Mouse (Mus musculus): ENCODE results near the gene Bpifb2. TPM values are rescaled to one million over a fixed set of nuclear protein-coding genes. Genes with fewer than 3 reads are reported as not detected.

Bpifb2 gene
- polyA plus RNA-seq, 1 experiment from 2014 or later, result not detected

DNA sequence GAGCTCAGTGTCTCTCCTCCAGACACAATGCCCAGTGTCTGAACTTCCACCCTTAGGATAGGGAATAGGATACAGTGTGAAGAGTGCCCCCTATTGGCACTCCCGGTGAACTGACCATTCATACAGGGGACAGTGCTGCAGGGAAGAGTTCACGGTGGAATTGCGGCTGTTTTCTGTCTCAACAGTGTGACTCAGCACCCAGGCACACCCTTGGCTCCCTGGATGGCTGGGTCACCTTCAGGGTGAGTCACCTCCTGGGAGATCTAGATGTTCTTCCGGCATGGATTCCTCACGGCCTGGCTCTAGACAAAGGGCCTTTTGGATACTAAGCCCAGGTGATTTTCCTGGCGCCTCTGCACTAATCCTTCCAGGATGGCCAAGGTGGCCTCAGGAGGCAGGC, 60.5 kb downstream of the Bpifb2 start:
- Histone ChIP-seq H3K27me3 (no peaks in the 10 kb centered on the region), H3K4me2 (no peak overlapping the region), H3K27ac (no peak overlapping the region), H3K9me3 (no peaks in the 10 kb centered on the region), H3K9ac (no peak overlapping the region), H3K4me3 (no peak overlapping the region), H3K4me1 (no peaks in the 10 kb centered on the region), H3K36me3 (no peaks in the 10 kb centered on the region)
- 87% methylated on average over 6 of the region's 6 CpGs for WGBS
- no peak for ATAC-seq (ENCODE audit: borderline replicate concordance, extremely low read depth, low FRiP score, low TSS enrichment)

DNA sequence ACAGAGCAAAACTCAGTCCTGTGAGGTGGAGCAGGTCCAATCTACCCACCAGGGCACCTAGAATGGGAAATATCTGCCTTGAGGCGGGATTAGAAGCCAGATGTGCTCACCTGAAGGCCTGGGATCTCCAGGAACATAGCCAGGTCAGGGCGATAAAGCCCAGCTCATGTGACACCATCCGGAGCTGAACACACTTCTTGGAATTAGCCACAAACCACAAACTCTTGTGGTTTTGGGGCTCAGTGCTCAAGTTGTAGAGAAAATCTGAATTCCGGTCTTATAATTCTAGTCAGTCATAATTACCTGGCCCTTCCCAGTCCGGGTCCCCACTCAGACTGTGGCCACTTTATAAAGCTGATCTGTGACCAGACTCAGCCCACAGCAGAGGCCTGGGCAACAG, 63.0 kb downstream of the Bpifb2 start, which contains the start of gene Bpifb4:
Gene Bpifb4, plus strand, starts transcription at position 370 of the 400 bp plus-strand sequence.
- WGBS, result 78% methylated on average over 5 of the region's 5 CpGs
- H3K4me2 ChIP-seq, result no peak within 1 kb of the TSS
- no peak for ATAC-seq (ENCODE audit: borderline replicate concordance, extremely low read depth, low FRiP score, low TSS enrichment)
- no peaks in the 10 kb centered on the region for H3K4me1 ChIP-seq
- H3K9me3 ChIP-seq, result no peaks in the 10 kb centered on the region
- H3K4me3 ChIP-seq, result no peak within 1 kb of the TSS
- H3K27me3 ChIP-seq, result no peaks in the 10 kb centered on the region
- no peak within 1 kb of the TSS for H3K27ac ChIP-seq
- no peak within 1 kb of the TSS for H3K9ac ChIP-seq
- no peaks in the 10 kb centered on the region for H3K36me3 ChIP-seq

DNA sequence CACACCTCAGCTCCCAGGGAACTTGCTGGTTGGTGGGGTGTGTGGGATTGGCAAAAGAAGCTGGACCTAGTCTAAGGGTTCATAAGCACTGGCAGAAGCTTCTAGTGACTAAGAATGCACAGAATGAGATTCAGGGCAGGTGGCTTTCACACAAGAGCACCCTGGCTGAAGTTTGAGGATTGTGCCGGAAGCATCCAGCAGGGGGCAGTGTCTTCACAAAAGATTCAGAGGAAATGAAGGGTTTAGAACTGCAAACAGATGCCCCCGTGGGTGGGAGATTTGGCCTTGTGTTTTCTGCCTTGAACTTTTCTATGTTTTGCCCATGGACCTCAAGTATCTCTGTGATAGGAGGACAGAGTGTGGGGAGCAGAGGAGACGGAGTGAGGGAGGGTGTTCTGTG, 68.7 kb downstream of the Bpifb2 start:
- H3K27me3 ChIP-seq, result no peaks in the 10 kb centered on the region
- no peaks in the 10 kb centered on the region for H3K4me1 ChIP-seq
- H3K4me2 ChIP-seq, result no peak overlapping the region
- H3K27ac ChIP-seq, result no peak overlapping the region
- H3K36me3 ChIP-seq, result no peaks in the 10 kb centered on the region
- ATAC-seq (ENCODE audit: borderline replicate concordance, extremely low read depth, low FRiP score, low TSS enrichment), result no peak
- H3K9ac ChIP-seq, result no peak overlapping the region
- H3K9me3 ChIP-seq, result no peaks in the 10 kb centered on the region
- WGBS, result 32% methylated on average over 3 of the region's 3 CpGs
- H3K4me3 ChIP-seq, result no peak overlapping the region

- Histone ChIP-seq H3K4me3 (no peak overlapping the region), H3K9ac (no peak overlapping the region), H3K36me3 (no peaks in the 10 kb centered on the region), H3K9me3 (no peaks in the 10 kb centered on the region), H3K27ac (no peak overlapping the region), H3K4me1 (no peaks in the 10 kb centered on the region), H3K4me2 (no peak overlapping the region), H3K27me3 (no peaks in the 10 kb centered on the region)
- WGBS, result 76% methylated on average over 8 of the region's 8 CpGs
- ATAC-seq (ENCODE audit: borderline replicate concordance, extremely low read depth, low FRiP score, low TSS enrichment), result no peak
These were observed 69.7 kb downstream of the Bpifb2 start for GRCm38 (mm10) chr2:153944567-153944966.

Other genes starting within 250 kb of the Bpifb2 start
- gene Commd7, start 242.3 kb upstream of the Bpifb2 start, polyA plus RNA-seq (2015; fragmentation: Nextera tagmentation; extraction: Ambion mirVana), result 83.5 and 84.8 TPM in 2 replicates
- 12.3 and 13.0 TPM in 2 replicates for gene Dnmt3b, start 225.6 kb upstream of the Bpifb2 start, polyA plus RNA-seq (2015; fragmentation: Nextera tagmentation; extraction: Ambion mirVana)
- not detected in 2 replicates for gene Dnmt3c, start 178.4 kb upstream of the Bpifb2 start, polyA plus RNA-seq (2015; fragmentation: Nextera tagmentation; extraction: Ambion mirVana)
- gene Mapre1, start 133.8 kb upstream of the Bpifb2 start, polyA plus RNA-seq (2015; fragmentation: Nextera tagmentation; extraction: Ambion mirVana), result 257 and 262 TPM in 2 replicates
- gene Efcab8, start 95.1 kb upstream of the Bpifb2 start, polyA plus RNA-seq (2015; fragmentation: Nextera tagmentation; extraction: Ambion mirVana), result 0.08 TPM in 1 of 2 replicates, not detected in the other
- gene Sun5, start 4.0 kb upstream of the Bpifb2 start, polyA plus RNA-seq (2015; fragmentation: Nextera tagmentation; extraction: Ambion mirVana), result not detected in 2 replicates
- not detected in 2 replicates for gene Bpifb6, start 25.3 kb downstream of the Bpifb2 start, polyA plus RNA-seq (2015; fragmentation: Nextera tagmentation; extraction: Ambion mirVana)
- not detected in 2 replicates for gene Bpifb3, start 43.2 kb downstream of the Bpifb2 start, polyA plus RNA-seq (2015; fragmentation: Nextera tagmentation; extraction: Ambion mirVana)
- gene Bpifb4, start 63.2 kb downstream of the Bpifb2 start, polyA plus RNA-seq (2015; fragmentation: Nextera tagmentation; extraction: Ambion mirVana), result not detected in 2 replicates
- gene Bpifa6, start 99.9 kb downstream of the Bpifb2 start, polyA plus RNA-seq (2015; fragmentation: Nextera tagmentation; extraction: Ambion mirVana), result not detected in 2 replicates
- not detected in 2 replicates for gene Bpifa2, start 133.2 kb downstream of the Bpifb2 start, polyA plus RNA-seq (2015; fragmentation: Nextera tagmentation; extraction: Ambion mirVana)

Measured in lung, embryonic 15.5 days (tissue).